Mouse (Mus musculus) mature B cell (primary cell): ENCODE data around the gene Usp25.

Source experiments
- in situ Hi-C: fragments of 300-500 bp; cut with MboI; formaldehyde crosslinking; loops from 2 replicates; pipeline ENCODE4 v1.14.3; 2019

The Usp25 gene

GRCm38 (mm10) chr16:77146801-77147200 is 133.3 kb downstream of the Usp25 start:
- in situ Hi-C loops, result no loop called here

- in situ Hi-C loops, result no loop called here
Measured at GRCm38 (mm10) chr16:77150338-77150737, 136.8 kb downstream of the Usp25 start.

GRCm38 (mm10) chr16:77150884-77151283 is 137.4 kb downstream of the Usp25 start:
- in situ Hi-C loops, result no loop called here

- in situ Hi-C loops, result no loop called here
Measured at GRCm38 (mm10) chr16:77152288-77152687, 138.8 kb downstream of the Usp25 start.

- in situ Hi-C loops, result no loop called here
Measured at GRCm38 (mm10) chr16:77153216-77153715, 139.8 kb downstream of the Usp25 start.

DNA sequence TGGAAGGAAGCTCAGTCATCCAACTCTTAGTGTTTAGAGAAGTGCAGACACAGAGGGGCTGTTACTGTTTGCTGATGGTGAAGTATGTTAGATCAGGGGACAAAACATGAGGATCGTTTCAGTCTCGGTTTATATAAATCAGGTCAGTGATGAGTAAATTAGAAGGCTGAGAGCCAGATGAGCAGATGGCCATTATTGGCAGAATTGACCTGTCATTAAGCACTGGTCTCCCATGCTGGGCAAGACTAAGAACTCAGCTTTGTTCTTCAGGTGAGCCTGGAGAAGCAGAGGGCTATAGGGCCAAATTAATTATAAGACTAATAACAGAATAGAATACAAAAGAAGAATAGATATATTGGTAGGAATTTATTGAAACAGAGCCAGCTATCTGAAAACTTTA is 140.3 kb downstream of the Usp25 start:
- in situ Hi-C loops, result no loop called here

DNA sequence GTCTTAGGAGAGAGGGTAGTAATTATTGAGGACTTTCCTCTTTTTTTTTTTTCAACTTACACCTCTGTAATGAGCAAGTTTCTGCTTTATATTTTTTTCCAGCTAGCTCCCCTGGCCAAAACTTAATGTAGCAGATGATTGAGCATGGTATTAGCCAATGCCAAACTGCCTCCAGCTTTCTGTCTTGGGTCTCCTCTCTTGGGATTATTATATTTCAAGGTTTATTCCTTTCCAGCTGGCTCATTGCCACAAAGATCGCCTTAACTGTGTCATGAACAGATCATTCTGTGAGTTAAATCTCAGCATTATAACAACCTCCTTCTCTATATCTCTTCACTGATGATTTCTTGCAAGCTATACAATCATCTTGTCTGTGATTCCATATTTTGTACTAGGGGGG is 141.3 kb downstream of the Usp25 start:
- in situ Hi-C loops, result no loop called here
